Mouse (Mus musculus): ENCODE data around the gene Prpf40b. TPM values are rescaled to one million over a fixed set of nuclear protein-coding genes. Genes with fewer than 3 reads are reported as not detected.

Prpf40b gene
- polyA plus RNA-seq, 1 experiment: 74.1 TPM

GRCm38 (mm10) chr15:99332111-99332510, 37.2 kb downstream of the Prpf40b start:
- no peak for DNase-seq (ENCODE audit: low spot score)

GRCm38 (mm10) chr15:99332921-99333675, 38.2 kb downstream of the Prpf40b start:
- DNase-seq (ENCODE audit: low spot score): no peak

- DNase-seq (ENCODE audit: low spot score): no peak
Measured at GRCm38 (mm10) chr15:99333676-99334065, 38.8 kb downstream of the Prpf40b start.

- no peak for DNase-seq (ENCODE audit: low spot score)
Measured at GRCm38 (mm10) chr15:99334500-99334899, 39.6 kb downstream of the Prpf40b start.

GRCm38 (mm10) chr15:99335801-99336320, 41.0 kb downstream of the Prpf40b start:
- no peak for DNase-seq (ENCODE audit: low spot score)

GRCm38 (mm10) chr15:99338916-99339315, 44.0 kb downstream of the Prpf40b start:
- DNase-seq (ENCODE audit: low spot score): no peak

- no peak for DNase-seq (ENCODE audit: low spot score)
Measured at GRCm38 (mm10) chr15:99339669-99340068, 44.8 kb downstream of the Prpf40b start.

GRCm38 (mm10) chr15:99341102-99341501, 46.2 kb downstream of the Prpf40b start:
- no peak for DNase-seq (ENCODE audit: low spot score)

- no peak for DNase-seq (ENCODE audit: low spot score)
Measured at GRCm38 (mm10) chr15:99342194-99342981, 47.5 kb downstream of the Prpf40b start.

- DNase-seq (ENCODE audit: low spot score): no peak
Measured at GRCm38 (mm10) chr15:99343414-99344147, 48.7 kb downstream of the Prpf40b start.

GRCm38 (mm10) chr15:99344148-99344870, 49.4 kb downstream of the Prpf40b start:
- no peak for DNase-seq (ENCODE audit: low spot score)

GRCm38 (mm10) chr15:99344961-99345360, 50.1 kb downstream of the Prpf40b start:
- no peak for DNase-seq (ENCODE audit: low spot score)

- no peak for DNase-seq (ENCODE audit: low spot score)
Measured at GRCm38 (mm10) chr15:99351610-99352009, 56.7 kb downstream of the Prpf40b start.

GRCm38 (mm10) chr15:99352306-99352705, 57.4 kb downstream of the Prpf40b start:
- no peak for DNase-seq (ENCODE audit: low spot score)

- no peak for DNase-seq (ENCODE audit: low spot score)
Measured at GRCm38 (mm10) chr15:99355660-99356059, 60.8 kb downstream of the Prpf40b start.

GRCm38 (mm10) chr15:99356462-99356861, 61.6 kb downstream of the Prpf40b start:
- no peak for DNase-seq (ENCODE audit: low spot score)

GRCm38 (mm10) chr15:99358952-99359351, 64.1 kb downstream of the Prpf40b start:
- DNase-seq (ENCODE audit: low spot score): no peak

- DNase-seq (ENCODE audit: low spot score): no peak
Measured at GRCm38 (mm10) chr15:99364022-99364530, 69.2 kb downstream of the Prpf40b start.

- DNase-seq (ENCODE audit: low spot score): no peak
Measured at GRCm38 (mm10) chr15:99364921-99365320, 70.0 kb downstream of the Prpf40b start.

Measured in urinary bladder, adult 2 months (tissue).